Mouse (Mus musculus) 3134 (cell line): Measurements from ENCODE around the gene Ice2.

Experiments used
- DNase-seq: peaks from one replicate; pipeline ENCODE4 v3.0.0-alpha.2; 2011; ENCODE audit warnings: low spot score; ENCODE audit not compliant: insufficient read length; ENCODE audit errors: extremely low read depth

Ice2 gene

GRCm38 (mm10) chr9:69398453-69398850 lies 746 bp downstream of the Ice2 start:
- no peak for DNase-seq

- DNase-seq = no peak
Observed at GRCm38 (mm10) chr9:69404671-69405070, 7.0 kb downstream of the Ice2 start.

GRCm38 (mm10) chr9:69419476-69419875 lies 21.8 kb downstream of the Ice2 start:
- DNase-seq = no peak

GRCm38 (mm10) chr9:69430531-69430930 lies 32.8 kb downstream of the Ice2 start:
- DNase-seq = no peak

- DNase-seq = peak; percentile 78
Observed at GRCm38 (mm10) chr9:69431863-69432555, 34.3 kb downstream of the Ice2 start.

GRCm38 (mm10) chr9:69435194-69435593 lies 37.5 kb downstream of the Ice2 start:
- no peak for DNase-seq

GRCm38 (mm10) chr9:69435662-69436061 lies 38.0 kb downstream of the Ice2 start:
- DNase-seq = no peak

- peak; percentile 61 for DNase-seq
Observed at GRCm38 (mm10) chr9:69439805-69440357, 42.2 kb downstream of the Ice2 start.

- DNase-seq = peak; percentile 79
Observed at GRCm38 (mm10) chr9:69442471-69443038, 44.8 kb downstream of the Ice2 start.

- peak; percentile 77 for DNase-seq
Observed at GRCm38 (mm10) chr9:69443203-69443602, 45.5 kb downstream of the Ice2 start.

- no peak for DNase-seq
Observed at GRCm38 (mm10) chr9:69448801-69449200, 51.1 kb downstream of the Ice2 start.

- DNase-seq = no peak
Observed at GRCm38 (mm10) chr9:69450636-69451035, 52.9 kb downstream of the Ice2 start.

GRCm38 (mm10) chr9:69451886-69452810 lies 54.4 kb downstream of the Ice2 start:
- DNase-seq = no peak

GRCm38 (mm10) chr9:69453066-69453900 lies 55.6 kb downstream of the Ice2 start, which contains the start of gene Anxa2:
TSS of gene Anxa2 (plus strand) at chr9:69453620.
- peak; percentile 90 for DNase-seq

- DNase-seq = no peak
Observed at GRCm38 (mm10) chr9:69453901-69454666, 56.4 kb downstream of the Ice2 start.

- no peak for DNase-seq
Observed at GRCm38 (mm10) chr9:69454691-69455090, 57.0 kb downstream of the Ice2 start.

- peak; percentile 74 for DNase-seq
Observed at GRCm38 (mm10) chr9:69455391-69455790, 57.7 kb downstream of the Ice2 start.

- peak; percentile 72 for DNase-seq
Observed at GRCm38 (mm10) chr9:69456406-69457075, 58.8 kb downstream of the Ice2 start.

GRCm38 (mm10) chr9:69457143-69457542 lies 59.4 kb downstream of the Ice2 start:
- DNase-seq = no peak
